In the genomic region with DNA sequence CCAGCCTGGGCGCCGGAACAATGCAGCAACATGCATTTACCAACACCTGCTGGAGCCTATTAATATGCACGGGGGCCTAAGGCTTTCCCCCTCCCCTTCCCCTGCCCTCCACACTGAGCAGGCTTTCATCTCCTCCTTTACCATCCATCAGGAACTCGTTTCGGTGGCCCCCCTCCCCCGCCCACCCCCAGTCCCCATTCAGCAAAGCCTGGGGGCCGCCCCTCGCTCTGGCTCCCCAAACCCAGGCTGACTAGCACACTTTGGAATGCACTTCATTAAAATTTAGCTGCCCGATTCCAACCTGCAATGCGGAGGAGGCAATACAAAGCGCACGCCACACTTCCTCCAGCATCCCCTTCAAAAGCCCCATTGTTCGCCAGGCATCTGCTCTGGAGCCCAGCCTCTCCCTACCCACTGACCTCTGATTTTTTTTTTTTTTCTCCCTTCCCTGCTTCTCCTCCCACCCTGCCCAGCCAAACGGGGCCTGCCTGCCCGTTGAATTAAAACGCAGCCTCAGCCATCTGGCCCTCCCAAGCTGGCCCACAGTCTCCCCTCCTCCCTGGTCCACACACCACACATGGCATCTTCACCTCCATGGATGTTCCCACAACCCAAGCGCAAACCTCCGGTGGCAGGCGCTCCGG, we compare ENCODE assay signal across 7 mouse cellular contexts.
DNase-seq lines count a peak whose midpoint lies in the region; ATAC-seq and TF ChIP-seq lines count a peak whose summit lies in the region.

No protein-coding gene starts in this region.

- under 1% methylated on average over 20 of the region's 20 CpGs for WGBS in forebrain, embryonic 14.5 days
- WGBS in midbrain, embryonic 12.5 days: under 1% methylated on average over 20 of the region's 20 CpGs

- DNase-seq in R1 (ENCODE audit: low read depth, low spot score): peak; percentile 97
- DNase-seq in cerebellum, adult 11-12 months: peak; percentile 82
- DNase-seq in forebrain, embryonic 14.5 days (ENCODE audit: low spot score): peak; percentile 96
- DNase-seq in layer of hippocampus, adult 2 months (ENCODE audit: low spot score in 2 of 2): peak; percentile 46 to 55
- peak; percentile 20 for DNase-seq in testis, postnatal 14 days (ENCODE audit: low spot score)
- DNase-seq in spleen, adult 18-20 months: no peak

- H3K9me3 ChIP-seq in forebrain, embryonic 14.5 days (replicated peaks; ENCODE audit: control insufficient read depth, low read length): no peaks in the 10 kb centered on the region
- H3K9me3 ChIP-seq in midbrain, embryonic 12.5 days: no peaks in the 10 kb centered on the region

- H3K4me2 ChIP-seq in forebrain, embryonic 14.5 days (ENCODE audit: low read length): peak overlapping the region; percentile 78
- peak overlapping the region; percentile 72 for H3K4me2 ChIP-seq in midbrain, embryonic 12.5 days (replicated peaks)

- no peak for TF ChIP-seq CTCF in layer of hippocampus, adult 2 months (conservative IDR thresholded peaks at IDR 0.05)

- H3K36me3 ChIP-seq in forebrain, embryonic 14.5 days (ENCODE audit: control insufficient read depth, insufficient read depth, low read length): no peaks in the 10 kb centered on the region
- no peaks in the 10 kb centered on the region for H3K36me3 ChIP-seq in midbrain, embryonic 12.5 days

- H3K27me3 ChIP-seq in forebrain, embryonic 14.5 days (replicated peaks; ENCODE audit: control insufficient read depth, insufficient read depth, low read length): no peaks in the 10 kb centered on the region
- no peaks in the 10 kb centered on the region for H3K27me3 ChIP-seq in midbrain, embryonic 12.5 days

- peaks cover 34% of the 10 kb centered on the region for H3K4me1 ChIP-seq in forebrain, embryonic 14.5 days (ENCODE audit: control insufficient read depth, insufficient read depth, low read length)
- H3K4me1 ChIP-seq in midbrain, embryonic 12.5 days: peaks cover 56% of the 10 kb centered on the region

- ATAC-seq in forebrain, embryonic 14.5 days: peak; percentile 92
- ATAC-seq in midbrain, embryonic 12.5 days (ENCODE audit: low FRiP score, low read depth): peak; percentile 92

- H3K9ac ChIP-seq in forebrain, embryonic 14.5 days (ENCODE audit: low read length): peak overlapping the region; percentile 83
- H3K9ac ChIP-seq in midbrain, embryonic 12.5 days (replicated peaks): peak overlapping the region; percentile 64

- peak overlapping the region; percentile 99 for H3K27ac ChIP-seq in forebrain, embryonic 14.5 days (ENCODE audit: low read depth, low read length)
- peak overlapping the region; percentile 95 for H3K27ac ChIP-seq in layer of hippocampus, adult 2 months
- peak overlapping the region; percentile 98 for H3K27ac ChIP-seq in midbrain, embryonic 12.5 days (replicated peaks)

- H3K4me3 ChIP-seq in forebrain, embryonic 14.5 days (ENCODE audit: low read depth, low read length): peak overlapping the region; percentile 51
- peak overlapping the region; percentile 79 for H3K4me3 ChIP-seq in layer of hippocampus, adult 2 months
- H3K4me3 ChIP-seq in midbrain, embryonic 12.5 days: peak overlapping the region; percentile 49

Comparison
In these comparisons a context has a peak if more than half of its experiments do, and no peak if none do; other contexts are left out.
1. DNase-seq: peak in R1 (single experiment), cerebellum, adult 11-12 months (single experiment), forebrain, embryonic 14.5 days (single experiment), layer of hippocampus, adult 2 months (2 of 2) and testis, postnatal 14 days (single experiment); none in spleen, adult 18-20 months (0 of 2).
2. Peak in every context shown above with its lines, with median percentiles within 50 percentile points of each other: H3K27ac ChIP-seq and H3K4me3 ChIP-seq.